Mouse (Mus musculus) heart, postnatal 0 days (tissue): ENCODE results near the gene Immp1l.

ENCODE experiments used
- CTCF ChIP-seq: IDR thresholded peaks from 2 replicates; pipeline ENCODE4 v1.5.1; 2016; ENCODE audit warnings: antibody characterized with exemption, control low read depth, low read depth
- EP300 ChIP-seq: IDR thresholded peaks from 2 replicates; pipeline ENCODE4 v1.6.1; 2016; ENCODE audit warnings: antibody characterized with exemption, low read depth

DNA sequence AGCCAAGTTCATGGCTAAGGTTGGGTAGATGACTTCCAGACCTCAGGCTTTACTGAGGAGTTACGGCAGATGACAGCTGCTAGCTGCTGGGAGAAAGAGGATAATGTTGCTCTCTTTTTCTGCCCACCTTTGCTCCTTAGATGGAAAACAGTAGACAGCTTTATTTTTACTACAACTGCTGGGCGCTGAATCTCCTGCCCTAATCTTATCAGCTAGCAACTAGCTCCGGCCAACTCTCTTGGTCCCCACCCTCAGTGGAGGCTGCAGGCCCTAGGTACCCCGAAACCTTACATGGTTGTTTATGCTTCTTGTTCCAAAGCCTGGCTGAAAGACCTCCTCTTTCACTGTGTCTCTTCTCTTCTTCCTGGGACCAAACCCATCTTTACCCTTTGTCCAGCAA lies 49.4 kb downstream of the Immp1l start:
- TF ChIP-seq CTCF (no peak), EP300 (no peak)
